Mouse (Mus musculus) common myeloid progenitor, adult 5-6 weeks (primary cell): Measurements from ENCODE around the gene Nudt16l1. TPM values are rescaled to one million over a fixed set of nuclear protein-coding genes. Genes with fewer than 3 reads are reported as not detected.

ENCODE experiments used
- total RNA-seq: library from RNA; stranded (forward); fragments of 200-1000, 187-1606 nt; gene quantifications from 2 replicates; pipeline ENCODE4 v1.2.3, GENCODE M21; 2017

Gene Nudt16l1
- total RNA-seq, 1 experiment from 2014 or later = 17.5 TPM

Other genes with a start within 250 kb of the Nudt16l1 start
- gene Nmral1, start 219.4 kb upstream of the Nudt16l1 start, total RNA-seq = 82.2 and 90.3 TPM in 2 replicates
- 68.8 and 74.6 TPM in 2 replicates for gene Hmox2, start 212.4 kb upstream of the Nudt16l1 start, total RNA-seq
- 16.2 and 17.2 TPM in 2 replicates for gene Cdip1, start 148.5 kb upstream of the Nudt16l1 start, total RNA-seq
- gene 4930562C15Rik, start 103.3 kb upstream of the Nudt16l1 start, total RNA-seq = not detected in 2 replicates
- 19.6 and 25.8 TPM in 2 replicates for gene Ubald1, start 58.4 kb upstream of the Nudt16l1 start, total RNA-seq
- 11.2 and 13.5 TPM in 2 replicates for gene Mgrn1, start 52.5 kb upstream of the Nudt16l1 start, total RNA-seq
- gene Anks3, start 25.4 kb downstream of the Nudt16l1 start, total RNA-seq = 16.4 and 25.4 TPM in 2 replicates
- gene Sept12, start 59.1 kb downstream of the Nudt16l1 start, total RNA-seq = not detected in 2 replicates
- not detected in 2 replicates for gene Smim22, start 68.5 kb downstream of the Nudt16l1 start, total RNA-seq
- 6.7 and 10.7 TPM in 2 replicates for gene Rogdi, start 74.8 kb downstream of the Nudt16l1 start, total RNA-seq
- 89.6 and 95.6 TPM in 2 replicates for gene Glyr1, start 111.1 kb downstream of the Nudt16l1 start, total RNA-seq
- 50.9 and 67.4 TPM in 2 replicates for gene Ubn1, start 111.3 kb downstream of the Nudt16l1 start, total RNA-seq
- gene Ppl, start 193.7 kb downstream of the Nudt16l1 start, total RNA-seq = 0.10 TPM in 1 of 2 replicates, not detected in the other
- not detected in 2 replicates for gene Sec14l5, start 208.3 kb downstream of the Nudt16l1 start, total RNA-seq